Mouse (Mus musculus) left cerebral cortex, adult 11 months (tissue): ENCODE measurements around the gene BC035044.
A peak's percentile ranks its signal among the peaks of the same experiment; 100 is the strongest.
"Not testable (repeated sequence)": the region's sequence is repeated elsewhere in the genome, so short reads cannot be mapped to it uniquely, and the experiment has no call there.

Source experiments
- DNase-seq: peaks from one replicate; pipeline ENCODE4 v3.0.0; 2022; ENCODE audit warnings: low spot score

The BC035044 gene

DNA sequence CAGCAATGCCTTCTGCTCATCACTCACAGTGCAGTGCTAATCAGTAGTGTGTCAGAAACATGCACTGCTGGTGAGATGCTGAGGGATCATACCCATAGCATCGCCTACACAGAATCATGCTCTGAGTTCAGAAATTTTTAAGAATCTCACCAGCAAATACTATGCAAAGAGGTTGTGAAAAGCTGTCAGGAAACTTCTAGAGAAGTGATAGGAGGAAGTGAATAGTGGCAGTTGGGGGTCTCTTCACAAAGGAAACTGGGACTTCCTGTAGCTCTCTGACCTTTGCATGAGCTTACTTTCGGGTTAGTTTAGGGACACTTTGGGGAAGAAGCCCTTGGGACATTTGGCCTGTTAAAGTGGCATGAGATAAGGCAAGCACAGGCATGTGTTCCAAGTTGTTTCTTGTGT is at the start of gene BC035044:
Gene BC035044, minus strand, starts transcription at position 179 of the 408 bp plus-strand sequence.
- no peak for DNase-seq

DNA sequence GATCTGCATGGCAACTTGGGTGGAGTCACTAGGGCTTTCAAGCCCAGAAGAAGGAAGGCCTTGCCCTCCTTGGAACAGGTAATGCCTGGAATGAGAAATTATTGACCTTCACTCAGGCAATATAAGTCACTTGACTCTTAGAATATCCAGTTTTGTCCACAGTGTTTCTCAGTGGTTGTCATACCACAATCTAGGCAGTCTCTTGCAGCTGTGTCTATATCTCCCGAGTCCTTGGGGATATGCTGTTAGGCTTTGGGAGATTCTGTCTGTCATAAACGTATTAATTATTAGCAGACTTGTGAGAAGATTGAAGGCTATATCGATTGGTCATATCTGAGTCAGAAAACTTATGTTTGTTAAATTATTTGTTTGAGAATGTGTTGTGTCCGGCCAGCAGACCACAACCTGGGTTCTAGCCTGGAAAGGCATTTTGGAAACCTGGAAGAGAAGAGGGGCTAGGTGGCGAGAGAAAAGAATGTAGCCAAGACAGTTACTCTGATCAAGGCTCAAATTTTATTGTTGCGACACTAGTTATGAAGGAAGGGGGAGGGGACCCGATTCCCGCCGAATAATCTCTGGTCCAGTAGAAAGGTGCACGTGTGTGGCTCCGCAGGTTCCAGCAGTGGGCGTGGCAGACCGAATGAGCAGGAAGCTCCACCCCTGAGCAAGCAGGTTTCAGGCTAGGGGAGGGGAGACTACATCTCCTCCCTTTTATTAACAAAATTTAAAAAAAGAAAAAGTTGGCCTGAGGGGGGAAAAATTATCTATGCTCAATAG is 45.2 kb upstream of the BC035044 start:
- not testable (repeated sequence) for DNase-seq

DNA sequence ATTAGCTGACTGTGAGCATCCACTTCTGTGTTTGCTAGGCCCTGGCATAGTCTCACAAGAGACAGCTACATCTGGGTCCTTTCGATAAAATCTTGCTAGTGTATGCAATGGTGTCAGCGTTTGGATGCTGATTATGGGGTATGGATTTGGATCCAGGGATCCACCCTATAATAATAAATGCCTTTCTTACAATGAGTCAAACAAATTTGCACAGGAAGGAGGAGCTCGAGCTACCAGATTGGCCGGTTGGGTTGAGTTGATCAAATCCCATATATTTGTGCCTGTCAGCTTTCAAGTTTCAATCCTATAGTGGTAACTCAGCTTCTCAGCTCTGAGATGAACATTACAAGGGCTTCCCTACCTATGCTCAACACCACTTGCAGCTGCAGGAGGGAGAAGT is 43.2 kb upstream of the BC035044 start, which contains the start of gene Clec2g:
Gene Clec2g, plus strand, starts transcription at position 301 of the 400 bp plus-strand sequence.
- not testable (repeated sequence) for DNase-seq

DNA sequence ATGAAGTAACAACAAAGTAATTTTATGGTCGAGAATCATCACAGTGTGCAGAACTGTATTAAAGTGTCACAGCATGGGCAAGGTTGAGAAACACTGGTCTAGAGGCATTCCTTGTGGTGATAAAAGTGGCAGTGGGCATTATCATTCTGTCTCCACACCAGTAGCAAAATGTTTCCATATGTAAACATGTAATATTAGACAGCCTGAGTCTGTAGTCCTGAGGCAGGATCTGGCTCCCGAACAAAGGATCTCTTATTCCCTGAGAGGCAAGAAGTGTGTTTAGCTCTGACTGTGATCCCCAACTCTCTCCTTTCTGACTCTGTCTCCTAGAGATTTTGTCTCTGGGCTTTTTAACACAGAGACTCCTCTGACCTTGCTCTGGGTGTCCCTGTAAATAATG is 42.1 kb upstream of the BC035044 start:
- no peak for DNase-seq

DNA sequence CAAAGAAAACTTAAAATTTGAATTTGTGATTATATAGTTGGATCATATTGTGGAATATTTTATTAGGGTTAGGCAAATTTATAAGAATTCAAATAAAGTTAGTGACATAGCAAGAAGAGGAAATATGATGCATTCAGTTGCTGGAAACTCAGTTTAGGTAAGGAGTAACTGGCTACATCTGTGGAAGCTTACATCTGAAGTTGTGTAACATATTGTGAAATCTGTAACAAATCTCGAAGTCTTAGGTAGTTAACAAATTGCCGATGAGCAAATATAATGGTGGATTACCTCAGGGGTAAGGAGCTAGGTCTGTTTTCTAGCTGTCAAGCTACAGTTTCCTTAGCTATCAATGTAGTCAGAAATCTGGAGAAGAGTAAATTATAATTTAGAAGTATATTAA is 26.4 kb upstream of the BC035044 start:
- no peak for DNase-seq

DNA sequence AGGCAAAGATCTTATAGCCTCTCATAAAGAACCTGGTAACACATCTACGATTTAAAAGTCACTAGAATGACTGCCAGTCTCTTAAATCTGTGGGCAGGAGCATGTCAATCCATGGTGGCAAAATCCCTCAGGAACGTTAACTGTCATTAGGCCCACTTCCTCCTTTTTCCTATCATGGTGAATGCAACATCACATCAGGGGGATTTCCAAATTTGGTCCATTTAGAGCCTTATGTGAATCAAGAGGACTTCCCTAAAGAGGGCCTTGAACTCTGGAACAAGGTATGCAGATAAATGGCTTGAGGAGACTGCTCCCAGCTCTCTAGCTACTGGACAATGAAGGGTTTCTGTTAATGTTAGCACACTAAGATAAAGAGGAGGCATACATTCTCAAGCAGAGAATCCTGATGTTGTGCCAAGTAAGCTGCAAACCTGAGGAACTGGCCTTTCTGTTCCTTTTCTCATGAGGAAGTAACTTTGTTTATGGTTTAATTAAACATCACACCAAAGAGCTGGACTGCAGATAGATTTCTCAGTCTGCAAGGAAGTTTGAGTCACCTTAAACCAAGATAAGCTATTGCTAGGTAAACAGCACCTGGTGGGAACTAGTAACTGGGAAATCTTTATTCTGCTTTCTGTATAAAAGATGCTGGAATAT is 22.8 kb upstream of the BC035044 start:
- DNase-seq, result no peak

DNA sequence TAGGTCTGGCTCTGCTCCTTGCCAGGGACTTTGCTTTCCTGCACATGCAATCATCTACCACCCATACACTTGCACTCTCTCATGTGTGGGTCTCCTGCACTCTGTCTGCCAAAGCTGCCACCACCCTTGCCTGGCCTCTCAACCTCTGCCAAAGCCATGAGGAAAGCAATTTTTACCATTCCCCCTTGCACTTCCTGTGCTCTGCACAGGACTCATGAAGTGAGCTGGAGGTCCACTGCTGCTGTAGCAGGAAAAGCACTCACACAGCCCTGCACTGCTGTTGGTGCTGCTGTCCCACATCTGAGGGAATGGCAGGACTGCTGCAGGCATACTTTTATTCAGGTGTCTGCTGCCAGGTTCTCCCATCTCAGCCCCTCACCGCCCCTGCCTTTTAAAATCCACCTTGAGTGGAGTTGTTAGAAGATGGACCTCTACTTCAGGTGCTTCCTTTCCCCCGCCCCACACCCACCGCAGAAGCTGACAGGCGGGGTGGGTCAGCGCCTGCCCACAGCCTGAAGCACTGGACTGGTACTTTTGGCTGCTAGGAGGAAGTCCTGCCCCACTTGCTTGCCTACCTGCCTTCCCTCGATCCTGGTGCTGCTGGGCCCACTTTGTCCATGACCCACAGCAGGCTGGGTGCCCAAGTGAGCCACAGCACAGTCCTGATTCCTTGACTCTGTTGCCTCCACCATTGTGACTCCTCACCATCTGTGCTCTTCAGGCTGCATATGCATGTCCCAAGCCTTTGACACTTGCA is 10.0 kb upstream of the BC035044 start:
- DNase-seq, result not testable (repeated sequence)

DNA sequence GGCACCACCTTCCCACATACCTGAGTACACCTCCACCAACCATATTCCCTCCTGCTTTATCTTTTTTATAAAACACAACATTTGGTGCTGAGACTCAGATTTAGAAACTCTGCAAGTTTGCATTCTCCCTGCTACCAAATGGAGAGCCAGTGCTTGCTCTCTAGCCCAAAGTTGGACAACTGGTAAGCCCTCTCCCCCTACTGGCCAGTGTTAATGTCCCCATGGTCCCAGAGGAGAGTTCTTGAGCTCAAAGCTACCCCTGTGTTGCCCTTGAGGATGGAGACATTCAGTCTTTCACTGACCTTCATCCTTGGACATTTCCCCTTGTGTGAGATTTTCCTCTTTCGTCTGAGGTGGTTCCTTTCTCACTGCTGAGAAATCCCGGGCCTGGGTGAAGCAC is 9.1 kb upstream of the BC035044 start:
- no peak for DNase-seq

DNA sequence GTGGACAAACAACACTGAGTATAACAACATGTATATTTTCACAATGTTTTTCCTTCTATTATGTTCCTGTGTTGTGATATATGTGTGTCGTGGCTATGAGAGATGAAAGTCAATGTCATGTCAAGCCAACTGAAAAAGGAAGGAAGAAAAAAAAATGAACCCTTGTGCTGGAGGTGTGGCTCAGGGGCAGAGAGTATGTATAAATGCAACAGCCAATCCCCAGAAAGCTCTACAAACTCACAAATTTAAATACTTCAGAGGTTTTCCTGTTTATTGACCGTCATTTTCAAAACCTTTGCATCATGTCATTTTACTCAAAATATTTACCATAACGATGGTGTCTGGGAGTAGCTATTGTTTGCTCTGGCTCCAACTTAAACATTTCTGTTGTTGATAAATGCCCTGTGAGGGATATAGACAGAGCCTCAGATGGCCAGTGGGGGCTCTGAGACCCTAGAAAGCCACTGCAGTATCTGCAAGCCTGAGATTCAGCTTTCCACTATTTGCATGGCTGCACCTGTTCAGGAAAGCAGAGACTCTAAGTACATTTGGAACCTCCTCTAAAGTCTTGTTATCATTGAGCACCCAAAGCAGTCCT is 4.6 kb upstream of the BC035044 start:
- DNase-seq, result no peak

DNA sequence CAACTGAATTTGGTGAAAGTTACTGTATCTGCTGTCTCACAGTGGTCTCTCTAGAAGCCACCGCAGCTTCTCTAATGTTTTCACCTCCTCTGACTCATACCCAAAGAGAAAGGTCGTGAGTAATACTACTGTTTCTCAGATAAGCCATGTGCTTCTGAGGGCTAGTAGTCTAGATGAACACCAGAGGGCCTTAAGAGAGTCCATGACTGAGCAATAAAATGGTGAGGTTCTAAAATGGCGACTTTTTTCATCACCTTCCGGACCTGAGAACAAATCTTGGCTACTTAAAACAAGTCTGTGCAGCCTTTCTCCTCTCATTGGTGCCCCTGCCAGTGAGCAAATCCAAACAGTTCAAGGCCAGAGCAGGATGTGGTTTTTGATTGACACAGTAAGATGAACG is 2.1 kb downstream of the BC035044 start:
- DNase-seq, result no peak

DNA sequence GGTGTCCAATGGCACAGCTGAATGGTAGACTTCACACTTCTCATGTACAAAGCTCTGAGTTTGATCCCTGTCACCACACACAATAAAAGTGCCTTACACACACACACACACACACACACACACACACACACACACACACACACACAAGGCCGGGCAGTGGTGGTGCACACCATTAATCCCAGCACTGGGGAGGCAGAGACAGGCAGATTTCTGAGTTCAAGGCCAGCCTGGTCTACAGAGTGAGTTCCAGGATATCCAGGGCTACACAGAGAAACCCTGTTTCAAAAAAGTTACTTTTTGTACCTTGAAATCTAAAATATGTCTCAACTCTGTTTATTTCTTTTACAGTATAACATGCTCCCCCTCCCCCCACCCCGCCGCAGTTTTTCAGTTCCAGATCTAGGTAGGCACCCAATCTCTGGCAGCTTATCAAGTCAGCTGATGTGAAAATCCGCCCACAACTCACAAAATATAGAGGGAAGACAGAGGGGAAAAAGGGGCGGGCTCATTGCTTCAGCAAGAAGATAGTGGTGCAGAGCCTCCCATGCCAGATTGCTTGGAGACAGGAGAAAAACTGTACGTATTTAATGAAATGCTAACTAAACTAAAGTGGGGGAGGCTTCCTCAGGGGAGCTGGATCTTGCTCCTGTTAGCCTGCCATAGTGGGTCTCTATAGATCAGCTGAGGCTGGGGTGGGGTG is 3.7 kb downstream of the BC035044 start, which contains the start of gene Clec2i:
Gene Clec2i, plus strand, starts transcription at position 498 of the 700 bp plus-strand sequence.
- peak; percentile 36 for DNase-seq

DNA sequence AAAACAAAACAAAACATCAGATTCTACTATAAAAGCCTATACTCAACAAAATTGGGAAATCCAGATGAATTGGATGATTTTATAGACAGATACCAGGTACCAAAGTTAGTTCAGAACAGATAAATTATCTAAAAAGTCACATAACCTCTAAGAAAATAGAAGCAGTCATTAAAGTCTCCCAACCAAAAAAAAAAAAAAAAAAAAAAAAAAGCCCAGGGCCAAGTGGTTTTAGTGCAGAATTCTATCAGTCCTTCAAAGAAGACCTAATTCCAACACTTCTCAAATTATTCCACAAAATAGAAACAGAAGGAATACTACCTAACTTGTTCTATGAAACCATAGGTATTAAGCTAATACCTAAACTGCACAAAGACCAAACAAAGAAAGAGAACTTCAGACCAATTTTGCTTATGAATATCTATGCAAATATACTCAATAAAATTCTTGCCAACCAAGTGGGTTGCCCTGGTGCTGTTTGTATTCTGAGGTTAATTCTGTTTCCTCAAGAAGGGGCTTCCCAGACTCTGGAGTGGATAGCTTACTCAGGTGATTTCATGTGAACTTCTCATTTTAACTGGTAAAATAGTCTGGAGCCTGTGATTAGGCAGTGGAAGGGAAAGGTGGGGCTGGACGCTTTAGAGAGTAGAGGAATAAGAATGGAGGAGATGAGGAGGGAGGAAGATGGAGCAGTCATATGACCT is 18.9 kb downstream of the BC035044 start:
- no peak for DNase-seq

DNA sequence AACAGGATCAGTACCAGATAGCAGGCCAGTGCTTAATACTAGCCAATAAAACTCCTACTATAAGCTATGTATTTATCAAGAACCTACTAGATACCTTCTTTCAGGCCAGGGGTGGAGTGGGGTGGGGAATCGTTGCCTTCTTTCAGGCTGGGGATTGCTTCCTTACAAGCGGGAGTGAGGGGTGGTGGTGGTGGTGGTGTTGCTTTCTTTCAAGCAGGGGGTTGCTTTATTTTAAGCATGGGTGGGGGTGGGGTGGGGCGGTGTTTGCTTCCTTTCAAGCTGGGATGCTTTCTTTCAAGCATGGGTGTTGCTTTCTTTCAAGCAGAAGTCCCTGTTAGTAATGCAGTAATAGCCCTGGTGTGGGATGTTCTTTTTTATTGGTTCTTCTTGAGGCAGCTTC is 22.1 kb downstream of the BC035044 start:
- DNase-seq, result no peak

DNA sequence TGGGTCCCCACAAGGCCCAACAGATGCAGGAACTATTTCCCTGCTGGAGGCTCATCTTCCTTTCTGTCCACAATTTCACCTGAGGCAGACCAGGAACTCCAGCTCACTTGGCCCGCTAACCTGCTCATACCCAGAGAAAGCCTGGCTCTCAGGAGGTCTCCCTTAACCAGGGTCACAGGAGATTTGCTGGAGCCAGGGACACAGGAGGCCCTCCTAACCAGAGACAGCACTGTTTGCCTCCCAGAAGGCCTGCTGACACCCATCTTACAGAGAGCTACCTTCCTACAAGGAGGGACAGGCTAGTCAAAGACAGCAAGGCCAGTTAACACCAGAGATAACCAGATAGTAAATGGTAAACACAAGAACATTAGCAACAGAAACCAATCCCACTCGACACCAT is 33.0 kb downstream of the BC035044 start:
- DNase-seq, result no peak

DNA sequence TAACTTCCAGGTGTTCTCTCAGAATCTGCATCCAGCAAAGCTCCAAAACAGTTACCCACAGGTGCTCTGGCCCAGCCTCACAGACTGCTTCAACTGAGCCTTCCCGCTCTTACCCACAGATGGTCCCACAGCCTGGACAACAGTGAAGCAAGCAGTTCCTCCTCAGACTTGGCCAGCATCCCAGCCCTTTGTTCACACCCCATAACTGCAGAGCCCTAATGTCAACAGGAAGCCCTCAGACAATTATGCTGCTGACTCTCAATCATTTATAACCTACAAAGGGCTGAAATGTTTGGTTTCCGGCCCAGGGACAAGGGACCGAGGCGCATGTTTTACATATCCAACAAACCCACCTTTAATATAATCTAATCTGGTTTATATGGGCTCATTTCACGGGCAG is 34.7 kb downstream of the BC035044 start:
- DNase-seq, result no peak

DNA sequence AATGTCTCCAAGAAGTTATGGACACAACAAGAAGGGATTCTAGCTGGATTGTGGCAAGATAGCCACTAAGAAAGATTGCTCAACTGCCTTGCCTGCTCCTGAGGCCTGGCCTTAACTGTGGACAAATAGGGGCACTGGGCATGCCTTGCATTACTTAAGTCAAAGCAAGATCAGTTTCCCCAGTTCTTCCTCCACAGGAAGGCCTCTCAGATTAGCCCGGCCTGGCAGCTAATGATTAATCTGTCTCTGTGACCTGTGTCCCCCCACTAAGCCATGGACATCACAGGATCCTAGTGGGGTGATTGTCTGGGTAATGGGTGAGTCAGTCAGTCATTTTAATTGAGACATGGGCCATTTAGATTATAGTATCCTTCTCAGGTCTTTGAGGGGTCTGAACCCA is 35.4 kb downstream of the BC035044 start:
- no peak for DNase-seq

DNA sequence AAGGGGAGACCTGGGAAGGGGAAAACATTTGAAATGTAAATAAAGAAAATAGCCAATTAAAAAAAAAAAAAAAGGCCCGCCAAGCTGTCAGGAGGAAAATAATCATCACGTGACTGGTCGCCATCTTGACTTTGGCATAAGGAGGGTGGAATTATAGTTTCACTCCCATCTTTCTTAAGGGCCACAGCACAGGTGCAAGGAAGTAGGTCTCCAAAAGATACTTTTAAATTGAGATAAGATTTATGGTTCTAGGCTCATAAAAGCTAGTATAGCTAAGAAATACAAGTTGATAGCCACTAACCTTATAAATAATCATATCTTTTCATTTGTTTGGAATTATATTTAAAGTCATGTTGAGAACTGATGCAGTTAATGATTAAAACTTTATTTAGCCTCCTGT is 36.0 kb downstream of the BC035044 start:
- DNase-seq, result no peak

DNA sequence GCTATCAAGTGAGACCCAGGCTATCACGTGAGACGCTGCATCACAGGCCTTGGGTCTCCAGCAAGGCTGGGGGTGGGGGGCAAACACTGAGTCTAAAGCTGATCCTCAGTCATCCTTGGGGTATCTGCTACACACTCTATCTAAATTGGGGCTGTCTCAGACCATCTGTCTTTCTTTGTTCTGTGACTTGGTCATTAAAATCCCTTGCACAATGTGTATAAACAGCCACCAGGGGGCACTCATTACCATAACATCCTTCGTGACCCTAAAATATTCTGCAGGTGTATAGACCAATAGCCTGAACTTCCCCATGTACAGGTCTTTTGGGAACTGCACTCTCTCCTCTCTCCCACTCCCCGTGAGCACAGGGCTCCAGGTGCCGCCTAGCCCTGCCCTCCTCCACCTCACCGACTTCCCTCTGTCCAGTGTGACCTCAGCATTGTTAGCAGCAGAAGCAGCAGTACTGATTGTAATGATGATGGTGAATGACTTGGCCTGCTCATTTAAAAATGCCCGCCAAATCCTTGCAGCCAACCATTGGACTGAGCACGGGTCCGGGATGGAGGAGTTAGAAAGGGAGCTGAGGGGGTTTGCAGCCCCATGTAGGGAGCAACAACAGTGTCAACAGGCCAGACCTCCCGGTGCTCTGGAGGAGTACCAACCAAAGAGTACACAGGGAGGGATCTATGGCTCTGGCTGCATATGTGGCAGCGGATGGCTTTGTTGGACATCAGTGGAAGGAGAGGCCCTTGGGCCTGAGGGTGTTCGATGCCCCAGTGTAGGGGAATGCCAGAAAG is 36.7 kb downstream of the BC035044 start:
- DNase-seq, result no peak

DNA sequence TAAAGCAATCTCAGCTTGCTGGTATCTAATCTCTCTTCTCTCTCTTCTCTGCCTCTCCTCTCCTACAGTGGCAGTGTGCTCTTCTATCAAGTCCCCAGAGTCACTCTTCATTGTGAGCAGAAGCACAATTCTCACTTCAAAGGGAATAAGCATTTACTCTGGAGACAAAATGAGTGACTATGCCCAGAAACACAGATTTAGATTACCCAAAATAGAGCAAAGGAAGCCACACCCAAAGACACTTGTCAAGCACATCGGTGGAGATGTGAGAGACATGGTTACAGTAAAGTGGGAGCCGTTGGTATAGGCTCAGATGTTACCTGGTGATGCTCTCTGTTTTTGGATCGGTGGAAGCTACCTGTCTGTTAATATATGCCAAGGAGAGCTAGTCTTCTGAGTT is 38.2 kb downstream of the BC035044 start:
- DNase-seq, result no peak

DNA sequence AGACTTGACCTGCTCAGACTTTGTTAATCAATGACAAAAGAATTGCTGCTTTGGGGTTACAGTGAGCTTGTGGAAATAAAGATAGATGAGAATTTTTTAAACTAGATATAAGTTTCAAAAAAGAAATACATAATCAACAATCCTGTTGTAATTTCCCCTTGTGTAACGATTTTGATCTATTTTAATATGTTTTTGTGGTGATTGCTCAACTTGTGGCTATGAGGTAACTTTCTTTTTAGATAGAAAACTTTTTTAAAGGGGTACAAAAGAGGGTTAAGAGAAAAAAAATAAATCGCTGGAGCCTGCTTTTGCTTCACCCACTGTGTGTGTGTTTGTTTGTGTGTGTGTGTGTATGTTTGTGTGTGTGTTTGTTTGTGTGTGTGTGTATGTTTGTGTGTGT is 39.8 kb downstream of the BC035044 start:
- DNase-seq, result no peak
